Mouse (Mus musculus) Patski (cell line): ENCODE results near the gene Dppa5a. TPM values are rescaled to one million over a fixed set of nuclear protein-coding genes. Genes with fewer than 3 reads are reported as not detected.
"Not testable (repeated sequence)": the region's sequence is repeated elsewhere in the genome, so short reads cannot be mapped to it uniquely, and the experiment has no call there.

ENCODE experiments used
- ATAC-seq: fragments of 100-300 bp; one replicate; pipeline ENCODE4 v1.8.0; 2021
- CTCF ChIA-PET: fragments of 350-600 bp; sonication (Branson Sonifier 250); formaldehyde crosslinking; loops from one replicate; lab custom pipeline; 2022; ENCODE audit warnings: inconsistent platforms; lab: Charles Lee
- POLR2A ChIA-PET: fragments of 350-600 bp; sonication (Branson Sonifier 250); formaldehyde crosslinking; loops from one replicate; lab custom pipeline; 2022; ENCODE audit warnings: antibody characterized with exemption, inconsistent platforms; lab: Charles Lee
- DNase-seq: peaks from one replicate; pipeline ENCODE4 v3.0.0-alpha.2; 2011; ENCODE audit warnings: low read depth, low spot score
- H3K27me3 ChIP-seq: fragments of 371-371 bp; one replicate; pipeline ENCODE4 v1.5.1; 2021
- CTCF ChIP-seq: fragments of 100-300 bp; IDR thresholded peaks from one replicate; pipeline ENCODE4 v1.5.1; 2021
- in situ Hi-C: fragments of 300-500 bp; cut with MboI; formaldehyde crosslinking; loops from 3 replicates; pipeline ENCODE4 v1.11.1; 2018; ENCODE audit warnings: low pct_unique_long_range_greater_than_20kb, mixed read lengths
- polyA plus RNA-seq: library from polyadenylated mRNA; unstranded; gene quantifications from one replicate; pipeline ENCODE4 v1.2.3, GENCODE M21; 2021

The Dppa5a gene
- polyA plus RNA-seq, 1 experiment from 2014 or later, result not detected

DNA sequence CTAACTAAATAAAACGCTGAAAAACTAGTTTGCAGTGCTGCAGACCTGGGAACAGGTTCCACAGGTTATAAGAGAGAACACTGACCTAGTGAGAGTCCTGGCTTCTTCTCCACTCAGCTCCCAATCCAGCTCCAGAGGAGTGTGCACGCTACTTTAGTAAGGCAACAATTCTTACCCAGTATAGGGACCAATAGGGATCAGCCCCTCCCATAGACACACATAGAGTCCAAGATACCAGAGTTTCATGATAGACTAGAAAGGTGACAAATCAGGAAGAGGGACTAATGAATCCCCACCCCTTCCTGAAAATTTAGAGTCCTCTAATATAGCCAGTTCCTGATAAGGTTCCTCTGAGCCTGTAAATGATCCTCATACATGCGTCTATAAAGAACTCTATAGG is 21.0 kb downstream of the Dppa5a start:
- ATAC-seq, result no peak
- no peak for TF ChIP-seq CTCF
- in situ Hi-C loops, result no loop called here
- CTCF ChIA-PET, result no interaction called here
- no peaks in the 10 kb centered on the region for H3K27me3 ChIP-seq
- no peak for DNase-seq
- POLR2A ChIA-PET, result no interaction called here

GRCm38 (mm10) chr9:78345235-78345634 is 22.7 kb downstream of the Dppa5a start:
- DNase-seq, CTCF ChIA-PET, in situ Hi-C loops, ATAC-seq, H3K27me3 ChIP-seq: not testable (repeated sequence)
- POLR2A ChIA-PET, result interaction anchor here (0.7 kb wide), 1 partner anchor 511 kb away, joined by 4 read pairs; no protein-coding TSS in a partner anchor

DNA sequence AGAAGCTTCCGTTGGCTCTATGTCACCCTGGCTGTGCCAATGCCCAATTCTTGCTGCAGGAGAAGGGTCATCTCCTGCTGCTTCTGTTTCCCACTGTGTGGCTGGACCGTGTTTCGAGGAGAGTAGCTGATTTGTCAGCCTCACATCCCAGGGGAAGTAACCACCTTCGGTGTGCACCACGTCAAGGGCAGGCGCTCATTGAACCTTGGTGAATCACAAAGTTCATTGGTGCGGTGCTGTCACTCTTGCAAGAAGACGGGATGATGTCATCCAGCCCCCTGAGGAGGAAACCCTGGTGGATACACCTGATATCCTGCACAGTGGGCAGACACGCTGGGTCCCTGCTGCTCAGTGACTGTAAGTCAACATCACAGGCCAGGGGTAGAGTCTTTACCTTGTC is 24.9 kb downstream of the Dppa5a start:
- CTCF ChIA-PET, result interaction anchor here (1.0 kb wide), 1 partner anchor 16 kb away, joined by 3 read pairs; no protein-coding TSS in a partner anchor
- in situ Hi-C loops, DNase-seq, H3K27me3 ChIP-seq, POLR2A ChIA-PET: not testable (repeated sequence)
- ATAC-seq, result peak; percentile 51

DNA sequence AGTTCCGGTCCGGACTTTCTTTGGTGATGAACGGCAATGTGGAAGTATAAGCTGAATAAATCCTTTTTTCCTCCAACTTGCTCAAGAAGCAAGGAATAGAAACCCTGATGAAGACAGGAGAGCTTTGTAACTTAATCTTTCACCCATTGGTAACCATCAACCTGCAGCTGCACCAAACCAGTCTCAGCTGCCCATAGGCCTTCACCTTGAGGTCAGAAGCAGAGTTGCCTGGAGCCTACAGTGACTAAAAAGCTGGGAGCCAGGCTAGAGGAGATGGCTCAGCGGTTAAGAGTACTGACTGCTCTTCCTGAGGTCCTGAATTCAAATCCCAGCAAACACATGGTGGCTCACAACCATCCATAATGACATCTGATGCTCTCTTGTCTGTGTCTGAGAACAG is 25.5 kb downstream of the Dppa5a start:
- H3K27me3 ChIP-seq, in situ Hi-C loops, ATAC-seq, DNase-seq, POLR2A ChIA-PET: not testable (repeated sequence)
- CTCF ChIA-PET, result interaction anchor here (1.0 kb wide), 1 partner anchor 16 kb away, joined by 3 read pairs; no protein-coding TSS in a partner anchor

- ATAC-seq, DNase-seq, H3K27me3 ChIP-seq, in situ Hi-C loops, POLR2A ChIA-PET: not testable (repeated sequence)
- peak; percentile 72 for TF ChIP-seq CTCF
- CTCF ChIA-PET, result interaction anchor here (1.3 kb wide), 1 partner anchor 8 kb away, joined by 3 read pairs; no protein-coding TSS in a partner anchor
Observed at GRCm38 (mm10) chr9:78340324-78340723, 27.7 kb downstream of the Dppa5a start.

DNA sequence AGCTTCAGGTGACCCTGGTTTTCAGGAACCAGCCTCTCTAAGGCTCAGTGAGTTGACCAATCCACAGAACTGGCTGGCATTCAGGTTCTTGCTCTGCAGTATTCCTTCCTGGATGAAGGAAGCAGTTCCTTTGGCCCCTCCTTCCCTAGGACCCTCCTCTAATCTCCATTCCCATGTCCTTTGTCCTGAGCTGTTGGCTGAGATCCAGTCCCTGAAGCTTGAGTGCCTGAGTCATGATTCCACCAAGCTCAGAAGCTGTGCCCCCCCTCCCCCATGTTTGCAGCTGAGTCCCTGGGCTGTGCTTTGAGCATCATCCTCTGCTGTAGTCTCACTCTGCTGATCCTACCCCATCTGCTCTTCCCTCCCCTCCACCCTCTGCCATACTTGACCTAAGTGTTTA is 30.9 kb downstream of the Dppa5a start:
- CTCF ChIA-PET, H3K27me3 ChIP-seq, in situ Hi-C loops, DNase-seq, POLR2A ChIA-PET, ATAC-seq: not testable (repeated sequence)

DNA sequence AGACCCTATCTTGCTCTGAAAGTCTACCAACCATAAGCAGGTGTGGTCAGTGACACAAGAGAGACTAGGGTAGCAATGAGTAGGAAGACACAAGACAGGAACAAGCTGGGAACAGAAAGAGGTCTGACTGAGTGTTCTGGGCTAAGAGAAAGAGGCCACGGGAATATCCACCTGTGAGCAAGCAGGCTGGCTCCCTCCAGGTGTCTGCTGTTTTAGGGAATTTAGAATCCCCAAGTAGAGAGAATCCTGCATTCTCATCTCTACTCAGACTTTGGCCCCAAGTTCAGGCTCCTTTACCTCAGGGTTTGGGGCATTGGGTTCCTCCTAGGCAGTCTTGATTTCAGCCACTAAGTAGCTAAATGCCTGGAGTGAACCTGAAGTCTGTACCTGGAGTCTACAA is 40.7 kb downstream of the Dppa5a start, which contains the start of gene Omt2b:
Omt2b (plus strand) TSS at position 301 of the 400 bp plus-strand sequence.
- H3K27me3 ChIP-seq, POLR2A ChIA-PET, ATAC-seq, CTCF ChIA-PET, DNase-seq: not testable (repeated sequence)
- in situ Hi-C loops, result loop anchor here (10.0 kb wide), 1 partner anchor 58 kb away; no protein-coding TSS in a partner anchor

DNA sequence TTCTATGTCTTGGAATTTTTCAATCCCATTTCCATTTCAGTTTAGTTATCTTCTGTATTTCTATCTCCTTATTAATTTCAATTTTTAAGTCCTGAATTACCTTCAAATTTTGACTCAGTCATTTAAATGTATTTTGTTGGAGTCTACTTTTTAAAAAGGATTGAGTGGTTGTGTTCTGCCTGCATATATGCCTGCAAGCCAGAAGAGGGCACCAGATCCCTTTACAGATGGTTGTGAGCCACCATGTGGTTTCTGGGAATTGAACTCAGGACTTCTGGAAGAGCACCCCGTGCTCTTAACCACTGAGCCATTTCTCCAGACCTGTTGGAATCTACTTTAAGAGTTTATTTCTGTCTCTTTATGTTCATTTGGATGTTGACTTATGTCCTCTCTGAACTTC is 48.5 kb downstream of the Dppa5a start:
- ATAC-seq, result no peak
- ChIA-PET CTCF (interaction anchor here (1.0 kb wide), 1 partner anchor 12 kb away, joined by 3 read pairs; no protein-coding TSS in a partner anchor), POLR2A (no interaction called here)

More for the DNA sequence above, 48.5 kb downstream of the Dppa5a start:
- in situ Hi-C loops, result loop anchor here (25.0 kb wide), 1 partner anchor 107 kb away; no protein-coding TSS in a partner anchor
- no peaks in the 10 kb centered on the region for H3K27me3 ChIP-seq
- DNase-seq, result no peak
- peak; percentile 95 for TF ChIP-seq CTCF

Other genes with a start within 250 kb of the Dppa5a start
- 18.1 TPM for gene Gsta4, start 185.4 kb downstream of the Dppa5a start, polyA plus RNA-seq
- 1.8 TPM for gene Gsta1, start 137.5 kb downstream of the Dppa5a start, polyA plus RNA-seq
- 0.51 TPM for gene Gm3776, start 111.0 kb downstream of the Dppa5a start, polyA plus RNA-seq
- 0.26 TPM for gene Gm10639, start 78.3 kb downstream of the Dppa5a start, polyA plus RNA-seq
- not detected for gene Omt2a, start 53.4 kb downstream of the Dppa5a start, polyA plus RNA-seq
- gene Omt2b, start 40.6 kb downstream of the Dppa5a start, polyA plus RNA-seq, result not detected
- gene Gsta2, start 12.4 kb downstream of the Dppa5a start, polyA plus RNA-seq, result 2.1 TPM
- not detected for gene Ooep, start 10.5 kb upstream of the Dppa5a start, polyA plus RNA-seq
- 0.03 TPM for gene Ddx43, start 27.6 kb upstream of the Dppa5a start, polyA plus RNA-seq
- 3.0 TPM for gene Cgas, start 75.1 kb upstream of the Dppa5a start, polyA plus RNA-seq
- 23.8 TPM for gene Mto1, start 80.0 kb upstream of the Dppa5a start, polyA plus RNA-seq
- not detected for gene Gm17324, start 80.6 kb upstream of the Dppa5a start, polyA plus RNA-seq
- 8,737 TPM for gene Eef1a1, start 121.0 kb upstream of the Dppa5a start, polyA plus RNA-seq
- 29.9 TPM for gene Slc17a5, start 219.9 kb upstream of the Dppa5a start, polyA plus RNA-seq
- gene Cd109, start 247.4 kb upstream of the Dppa5a start, polyA plus RNA-seq, result 6.5 TPM